Mouse (Mus musculus) lung, postnatal 0 days (tissue): Measurements from ENCODE around the gene Erc2. TPM values are rescaled to one million over a fixed set of nuclear protein-coding genes. Genes with fewer than 3 reads are reported as not detected.

Source experiments
- ATAC-seq: fragments of 200-750 bp; cut with Nextera tagmentation; 2 replicates; pipeline ENCODE4 v1.8.0; 2017; ENCODE audit warnings: moderate library complexity
- DNase-seq: peaks from one replicate; pipeline ENCODE4 v3.0.0-alpha.2; 2016; ENCODE audit warnings: low spot score
- H3K27ac ChIP-seq: fragments of 300-500 bp; sonication (generic); 2 replicates; pipeline ENCODE4 v1.5.1; 2014; ENCODE audit warnings: antibody characterized with exemption, mild to moderate bottlenecking, low read length, mixed read lengths
- H3K27me3 ChIP-seq: fragments of 300-500 bp; sonication (generic); replicated peaks from 2 replicates; pipeline ENCODE4 v1.6.1; 2014; ENCODE audit warnings: low read length, mixed read lengths; ENCODE audit not compliant: insufficient read depth
- H3K36me3 ChIP-seq: fragments of 300-500 bp; sonication (generic); 2 replicates; pipeline ENCODE4 v1.6.1; 2014; ENCODE audit warnings: low read length, mixed read lengths; ENCODE audit not compliant: insufficient read depth
- H3K4me1 ChIP-seq: fragments of 300-500 bp; sonication (generic); 2 replicates; pipeline ENCODE4 v1.6.1; 2014; ENCODE audit warnings: antibody characterized with exemption, low read depth, low read length, mixed read lengths; ENCODE audit not compliant: insufficient read depth
- H3K4me2 ChIP-seq: fragments of 300-500 bp; sonication (generic); replicated peaks from 2 replicates; pipeline ENCODE4 v1.6.1; 2014; ENCODE audit warnings: low read depth, mild to moderate bottlenecking, low read length, moderate library complexity, mixed read lengths
- H3K4me3 ChIP-seq: fragments of 300-500 bp; sonication (generic); 2 replicates; pipeline ENCODE4 v1.5.1; 2014; ENCODE audit warnings: low read depth, low read length
- H3K9ac ChIP-seq: fragments of 300-500 bp; sonication (generic); replicated peaks from 2 replicates; pipeline ENCODE4 v1.6.1; 2014; ENCODE audit warnings: low read depth, mild to moderate bottlenecking
- H3K9me3 ChIP-seq: fragments of 300-500 bp; sonication (generic); 2 replicates; pipeline ENCODE4 v1.6.1; 2016; ENCODE audit warnings: low read length, mixed read lengths
- CTCF ChIP-seq: IDR thresholded peaks from 2 replicates; pipeline ENCODE4 v1.5.1; 2016; ENCODE audit warnings: antibody characterized with exemption, mild to moderate bottlenecking
- EP300 ChIP-seq: IDR thresholded peaks from 2 replicates; pipeline ENCODE4 v1.6.1; 2016; ENCODE audit warnings: antibody characterized with exemption, mild to moderate bottlenecking, control low read depth
- WGBS: fragments of 180-500 bp; shearing (Covaris S2); extraction: QIAGEN DNeasy Blood & Tissue Kit; methylation state at CpG from one replicate; pipeline ENCODE4 v1.1.7; 2014; 5-methylcytosine and 5-hydroxymethylcytosine counted together
- polyA plus RNA-seq: library from polyadenylated mRNA; unstranded; fragments of >200 nt; fragmentation: Nextera tagmentation; extraction: Ambion mirVana; gene quantifications from 2 replicates; pipeline ENCODE4 v1.2.1, GENCODE M21; 2015

Gene Erc2
- polyA plus RNA-seq, 1 experiment from 2014 or later: 1.9 TPM

GRCm38 (mm10) chr14:28160852-28161251, 538.6 kb downstream of the Erc2 start:
- no peak overlapping the region for H3K27ac ChIP-seq
- H3K27me3 ChIP-seq: no peaks in the 10 kb centered on the region
- H3K4me2 ChIP-seq: no peak overlapping the region
- H3K9ac ChIP-seq: no peak overlapping the region
- WGBS: 57% methylated on average over 2 of the region's 2 CpGs
- DNase-seq: no peak
- no peak overlapping the region for H3K4me3 ChIP-seq
- TF ChIP-seq CTCF (no peak), EP300 (no peak)
- H3K36me3 ChIP-seq: no peaks in the 10 kb centered on the region
- H3K9me3 ChIP-seq: no peaks in the 10 kb centered on the region
- ATAC-seq: no peak
- peaks cover 11% of the 10 kb centered on the region; the same call in 1 of the 2 replicates for H3K4me1 ChIP-seq

- no peaks in the 10 kb centered on the region for H3K27me3 ChIP-seq
- no peaks in the 10 kb centered on the region for H3K9me3 ChIP-seq
- peaks cover 11% of the 10 kb centered on the region; the same call in 1 of the 2 replicates for H3K4me1 ChIP-seq
- no peaks in the 10 kb centered on the region for H3K36me3 ChIP-seq
- H3K9ac ChIP-seq: no peak overlapping the region
- no peak overlapping the region for H3K27ac ChIP-seq
- 24% methylated on average over 15 of the region's 15 CpGs for WGBS
- peak; percentile 9; the same call in 1 of the 2 replicates for TF ChIP-seq CTCF
- TF ChIP-seq EP300: peak; percentile 57
- DNase-seq: peak; percentile 93
- H3K4me3 ChIP-seq: no peak overlapping the region
- H3K4me2 ChIP-seq: peak overlapping the region; percentile 6; the same call in 1 of the 2 replicates
- peak; percentile 73 for ATAC-seq
These were observed 542.6 kb downstream of the Erc2 start for GRCm38 (mm10) chr14:28164642-28165408.

- no peak overlapping the region for H3K4me2 ChIP-seq
- no peak overlapping the region for H3K27ac ChIP-seq
- H3K9ac ChIP-seq: no peak overlapping the region
- TF ChIP-seq EP300: no peak
- TF ChIP-seq CTCF: peak; percentile 43
- 65% methylated on average over 5 of the region's 5 CpGs for WGBS
- no peak; the same call in 1 of the 2 replicates for ATAC-seq
- no peaks in the 10 kb centered on the region for H3K27me3 ChIP-seq
- H3K4me3 ChIP-seq: no peak overlapping the region
- no peaks in the 10 kb centered on the region for H3K36me3 ChIP-seq
- no peak for DNase-seq
- peaks cover 11% of the 10 kb centered on the region; the same call in 1 of the 2 replicates for H3K4me1 ChIP-seq
- no peaks in the 10 kb centered on the region for H3K9me3 ChIP-seq
These were observed 543.5 kb downstream of the Erc2 start for GRCm38 (mm10) chr14:28165621-28166211.

DNA sequence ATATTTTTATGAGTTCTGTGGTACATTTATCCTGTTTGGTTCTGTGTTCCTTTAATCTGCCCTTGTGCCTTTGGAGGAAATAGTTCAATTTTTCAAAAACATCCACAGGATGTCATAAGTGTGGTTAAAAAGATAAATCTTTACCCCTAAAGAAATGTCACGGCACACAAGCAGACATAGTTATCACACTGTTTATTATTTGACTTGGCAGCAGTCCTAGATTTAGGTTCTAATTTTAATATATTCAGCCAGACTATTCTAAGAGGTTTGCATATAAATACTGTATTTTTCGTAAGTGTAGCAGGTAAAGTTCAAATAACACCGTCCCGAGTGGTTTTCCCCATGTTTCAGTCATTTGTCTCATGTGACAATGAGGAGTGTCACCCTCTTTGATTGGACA, 548.5 kb downstream of the Erc2 start:
- H3K36me3 ChIP-seq: no peaks in the 10 kb centered on the region
- H3K4me3 ChIP-seq: no peak overlapping the region
- DNase-seq (no peak), ATAC-seq (no peak)
- no peak overlapping the region for H3K4me2 ChIP-seq
- H3K27me3 ChIP-seq: no peaks in the 10 kb centered on the region
- 37% methylated on average over 4 of the region's 4 CpGs for WGBS
- no peak for TF ChIP-seq EP300
- H3K9me3 ChIP-seq: no peaks in the 10 kb centered on the region
- H3K9ac ChIP-seq: no peak overlapping the region
- H3K27ac ChIP-seq: no peak overlapping the region
- H3K4me1 ChIP-seq: no peaks in the 10 kb centered on the region; the same call in 1 of the 2 replicates

GRCm38 (mm10) chr14:28171364-28171763, 549.1 kb downstream of the Erc2 start:
- no peaks in the 10 kb centered on the region for H3K36me3 ChIP-seq
- no peak overlapping the region for H3K27ac ChIP-seq
- H3K4me1 ChIP-seq: no peaks in the 10 kb centered on the region
- 35% methylated on average over 2 of the region's 2 CpGs for WGBS
- no peak overlapping the region for H3K4me3 ChIP-seq
- ATAC-seq (peak; percentile 52; the same call in 1 of the 2 replicates), DNase-seq (no peak)
- H3K9ac ChIP-seq: no peak overlapping the region
- TF ChIP-seq CTCF (no peak), EP300 (no peak)
- H3K4me2 ChIP-seq: no peak overlapping the region
- no peaks in the 10 kb centered on the region for H3K9me3 ChIP-seq
- no peaks in the 10 kb centered on the region for H3K27me3 ChIP-seq

- Histone ChIP-seq H3K9me3 (no peaks in the 10 kb centered on the region), H3K4me1 (no peaks in the 10 kb centered on the region), H3K9ac (no peak overlapping the region), H3K27ac (no peak overlapping the region), H3K4me2 (no peak overlapping the region), H3K27me3 (no peaks in the 10 kb centered on the region), H3K4me3 (no peak overlapping the region), H3K36me3 (no peaks in the 10 kb centered on the region)
- WGBS: 54% methylated on average over 4 of the region's 4 CpGs
- DNase-seq: no peak
- TF ChIP-seq CTCF: no peak
- peak; percentile 38; the same call in 1 of the 2 replicates for ATAC-seq
These were observed 551.5 kb downstream of the Erc2 start for GRCm38 (mm10) chr14:28173736-28174135.
